Mouse (Mus musculus): ENCODE measurements around the gene Evl. TPM values are rescaled to one million over a fixed set of nuclear protein-coding genes. Genes with fewer than 3 reads are reported as not detected.

Gene Evl
- total RNA-seq (2023): 100 to 1,000 TPM; 369 to 377 TPM

DNA sequence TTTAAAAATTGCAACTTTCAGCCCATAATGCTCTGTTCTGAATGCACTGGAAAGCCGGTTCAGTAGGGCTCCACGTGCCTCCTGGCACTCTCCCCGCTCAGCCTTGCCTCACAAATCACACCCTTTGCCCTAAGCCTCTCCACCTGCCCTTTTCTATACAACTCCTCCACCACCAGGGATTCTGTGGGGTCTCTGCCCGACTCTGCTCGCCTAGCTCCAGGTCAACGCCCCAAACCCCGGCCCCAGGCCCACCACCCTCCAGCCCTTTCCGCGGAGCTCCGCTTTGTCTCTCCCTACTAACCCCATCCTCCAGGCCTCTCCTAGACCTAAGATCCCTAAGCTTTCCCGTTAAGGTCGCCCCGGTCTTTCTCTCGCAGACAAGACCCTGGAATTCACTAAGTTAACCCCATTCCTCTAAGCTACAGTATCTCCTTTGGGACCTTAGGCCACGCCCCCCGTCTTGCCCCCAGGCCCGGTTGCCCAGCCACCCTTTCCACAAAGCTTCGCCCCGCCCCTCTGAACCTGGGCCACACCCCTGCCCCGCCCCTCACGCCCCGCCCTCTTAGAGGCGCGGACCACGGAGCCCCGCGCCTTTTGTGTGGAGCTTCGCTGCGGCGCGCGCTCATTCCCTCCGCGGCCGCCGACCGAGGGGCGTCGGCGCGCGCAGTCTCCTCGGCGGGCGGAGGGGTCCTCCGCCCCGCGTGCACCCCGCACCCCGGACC is at the start of gene Evl:
TSS of gene Evl (plus strand) at position 601 of the 722 bp plus-strand sequence.

DNA sequence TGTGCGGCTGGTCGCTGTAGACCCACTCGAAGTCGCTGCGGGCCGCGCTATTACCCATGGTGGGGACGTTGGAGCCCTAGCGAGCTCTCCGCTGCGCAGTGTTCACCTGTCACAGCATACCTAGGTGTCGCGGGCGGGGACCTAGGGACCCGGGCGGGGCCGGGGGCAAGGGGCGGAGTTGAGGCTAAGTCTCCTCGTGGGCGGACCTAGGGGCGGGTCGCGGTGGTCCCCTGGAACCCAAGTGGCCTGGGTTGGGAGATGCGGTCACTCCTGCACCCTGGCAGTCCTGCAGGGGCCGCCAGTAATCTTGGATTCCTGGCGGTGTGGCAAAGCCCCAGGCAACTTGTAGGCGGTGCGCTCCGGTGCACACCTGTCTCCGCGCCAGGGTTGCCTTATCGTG is 147.7 kb downstream of the Evl start, which contains the start of gene Degs2:
TSS of gene Degs2 (minus strand) at position 131 of the 400 bp plus-strand sequence.

Other genes starting within 250 kb of the Evl start
- gene Hhipl1, start 248.4 kb upstream of the Evl start, total RNA-seq (2023): not detected
- not detected for gene Cyp46a1, start 220.3 kb upstream of the Evl start, total RNA-seq (2023)
- gene Eml1, start 183.8 kb upstream of the Evl start, total RNA-seq (2023): under 1 TPM in 1 of 2 experiments, not detected in 1; 0.27 TPM
- gene Degs2, start 147.6 kb downstream of the Evl start, total RNA-seq (2023): not detected
- gene Yy1, start 238.3 kb downstream of the Evl start, total RNA-seq (2023): 10 to 100 TPM; 72.0 to 74.7 TPM

All from monocyte, adult 59 days (primary cell).